Mouse (Mus musculus) heart, adult 2 months (tissue): ENCODE data around the gene Gnai1. TPM values are rescaled to one million over a fixed set of nuclear protein-coding genes. Genes with fewer than 3 reads are reported as not detected.

Source experiments
- DNase-seq, 2 experiments: peaks; one replicate each; pipeline ENCODE4 v3.0.0; 2021
- H3K27ac ChIP-seq: fragments of 200-600 bp; 2 replicates; pipeline ENCODE4 v1.8.1; 2022
- H3K27me3 ChIP-seq: fragments of 200-500 bp; 2 replicates; pipeline ENCODE4 v1.6.1; 2012; ENCODE audit warnings: mild to moderate bottlenecking, low read length, inconsistent platforms, mixed read lengths; ENCODE audit not compliant: control insufficient read depth, insufficient read depth
- H3K36me3 ChIP-seq: fragments of 200-500 bp; 2 replicates; pipeline ENCODE4 v1.6.1; 2012; ENCODE audit warnings: low read length, inconsistent platforms; ENCODE audit not compliant: control insufficient read depth, insufficient read depth
- H3K4me1 ChIP-seq: fragments of 200-500 bp; 2 replicates; pipeline ENCODE4 v1.6.1; 2011; ENCODE audit warnings: low read length; ENCODE audit not compliant: control insufficient read depth, insufficient read depth
- H3K4me3 ChIP-seq: fragments of 200-600 bp; 2 replicates; pipeline ENCODE4 v1.8.1; 2022
- H3K79me2 ChIP-seq: fragments of 200-500 bp; replicated peaks from 2 replicates; pipeline ENCODE4 v1.6.1; 2012; ENCODE audit warnings: mild to moderate bottlenecking, inconsistent platforms, low read length, moderate library complexity, mixed read lengths; ENCODE audit not compliant: control insufficient read depth, insufficient read depth
- H3K9ac ChIP-seq: fragments of 200-500 bp; 2 replicates; pipeline ENCODE4 v1.6.1; 2012; ENCODE audit warnings: low read depth, mild to moderate bottlenecking, control low read depth, inconsistent platforms, low read length, mixed read lengths
- CTCF ChIP-seq: fragments of 200-600 bp; IDR thresholded peaks from 2 replicates; pipeline ENCODE4 v1.8.1; 2022; ENCODE audit warnings: antibody characterized with exemption, mild to moderate bottlenecking, moderate library complexity
- EP300 ChIP-seq: fragments of 200-500 bp; IDR thresholded peaks from 2 replicates; pipeline ENCODE4 v1.6.1; 2011; ENCODE audit warnings: low read depth, low read length, control low read depth; ENCODE audit not compliant: insufficient read depth
- POLR2A ChIP-seq: fragments of 200-500 bp; IDR thresholded peaks from 2 replicates; pipeline ENCODE4 v1.6.1; 2011; ENCODE audit warnings: mild to moderate bottlenecking, low read depth, low read length, control low read depth; ENCODE audit not compliant: insufficient read depth
- WGBS: fragments of 180-500 bp; shearing (Covaris S2); methylation state at CpG from one replicate; pipeline ENCODE4 v1.1.7; 2018; 5-methylcytosine and 5-hydroxymethylcytosine counted together
- intact Hi-C: fragments of 180-260 bp; cut with DNase I; formaldehyde crosslinking; loops from one replicate; pipeline ENCODE4 v1.15.1; 2025
- polyA plus RNA-seq: library from polyadenylated mRNA; depleted of rRNA; stranded (reverse); fragments of >200 nt; gene quantifications from 2 replicates; pipeline ENCODE4 v1.2.3, GENCODE M21; 2012
- total RNA-seq, 2 experiments: library from RNA; stranded (reverse); gene quantifications; 2 replicates each; pipeline ENCODE4 v1.2.3; 2021

The Gnai1 gene
- total and polyA plus RNA-seq, 3 experiments: 2.6 to 6.4 (median 6.2) TPM

- DNase-seq: no peak
- TF ChIP-seq EP300 (no peak), POLR2A (no peak), CTCF (no peak)
- H3K27ac ChIP-seq: no peak overlapping the region
- H3K4me1 ChIP-seq: no peaks in the 10 kb centered on the region
- H3K79me2 ChIP-seq: no peaks in the 10 kb centered on the region
- no peak overlapping the region for H3K9ac ChIP-seq
- intact Hi-C loops: no loop called here
- H3K36me3 ChIP-seq: no peaks in the 10 kb centered on the region
- no peak overlapping the region for H3K4me3 ChIP-seq
- no peaks in the 10 kb centered on the region for H3K27me3 ChIP-seq
- 60% methylated on average over 7 of the region's 7 CpGs for WGBS
These were observed 131.3 kb downstream of the Gnai1 start for GRCm38 (mm10) chr5:18228866-18229265.

GRCm38 (mm10) chr5:18220873-18221272 is 139.3 kb downstream of the Gnai1 start:
- intact Hi-C loops: no loop called here
- Histone ChIP-seq H3K27me3 (no peaks in the 10 kb centered on the region), H3K4me1 (no peaks in the 10 kb centered on the region), H3K79me2 (no peaks in the 10 kb centered on the region), H3K36me3 (no peaks in the 10 kb centered on the region), H3K4me3 (no peak overlapping the region), H3K27ac (no peak overlapping the region), H3K9ac (no peak overlapping the region)
- TF ChIP-seq CTCF: no peak
- TF ChIP-seq EP300: no peak
- TF ChIP-seq POLR2A: no peak
- DNase-seq: peak in 1 of 2 experiments; percentile 3
- 35% methylated on average over 1 of the region's 1 CpGs for WGBS

GRCm38 (mm10) chr5:18218292-18218691 is 141.9 kb downstream of the Gnai1 start:
- no peak overlapping the region for H3K9ac ChIP-seq
- TF ChIP-seq EP300 (no peak), CTCF (no peak), POLR2A (no peak)
- 74% methylated on average over 2 of the region's 2 CpGs for WGBS
- no peak for DNase-seq
- H3K79me2 ChIP-seq: no peaks in the 10 kb centered on the region
- intact Hi-C loops: no loop called here
- no peaks in the 10 kb centered on the region for H3K36me3 ChIP-seq
- no peak overlapping the region for H3K4me3 ChIP-seq
- no peaks in the 10 kb centered on the region for H3K4me1 ChIP-seq
- H3K27ac ChIP-seq: no peak overlapping the region
- H3K27me3 ChIP-seq: no peaks in the 10 kb centered on the region

GRCm38 (mm10) chr5:18217856-18218255 is 142.3 kb downstream of the Gnai1 start:
- H3K27ac ChIP-seq: no peak overlapping the region
- H3K79me2 ChIP-seq: no peaks in the 10 kb centered on the region
- no peak overlapping the region for H3K4me3 ChIP-seq
- TF ChIP-seq CTCF: no peak
- no peak for TF ChIP-seq POLR2A
- no peak for TF ChIP-seq EP300
- H3K36me3 ChIP-seq: no peaks in the 10 kb centered on the region
- no peak for DNase-seq
- intact Hi-C loops: no loop called here
- no peak overlapping the region for H3K9ac ChIP-seq
- no peaks in the 10 kb centered on the region for H3K27me3 ChIP-seq
- no peaks in the 10 kb centered on the region for H3K4me1 ChIP-seq
